In genomic region chr10:70521379-70521778, GRCm38 (mm10) we compare ENCODE assay signal across 9 mouse cellular contexts.
DNase-seq lines count a peak whose midpoint lies in the region; ATAC-seq and TF ChIP-seq lines count a peak whose summit lies in the region.
"Had no signal": no experiment of that assay in that cellular context is flagged by ENCODE, and none has a peak within 500 bp of the region (broad histone marks: within the 10 kb centered on the region; RNA-seq: fewer than 3 reads in every experiment).

No protein-coding gene starts in this region.

- no peaks in the 10 kb centered on the region; the same call in 1 of the 2 replicates for H3K4me1 ChIP-seq in heart, adult 2 months (ENCODE audit: control insufficient read depth, insufficient read depth, low read length)
- peaks cover 4% of the 10 kb centered on the region; the same call in 1 of the 2 replicates for H3K4me1 ChIP-seq in hindbrain, embryonic 11.5 days (replicated peaks; ENCODE audit: control insufficient read depth, insufficient read depth, low read length)
- peaks cover 24% of the 10 kb centered on the region for H3K4me1 ChIP-seq in midbrain, embryonic 12.5 days

- no peaks in the 10 kb centered on the region for H3K79me2 ChIP-seq in heart, adult 2 months (replicated peaks; ENCODE audit: control insufficient read depth, insufficient read depth, low read length)

- H3K4me3 ChIP-seq in heart, adult 2 months = peak overlapping the region; percentile 30; the same call in 1 of the 2 replicates
- no peak overlapping the region; the same call in 1 of the 2 replicates for H3K4me3 ChIP-seq in hindbrain, embryonic 11.5 days (ENCODE audit: low read depth, low read length)
- peak overlapping the region; percentile 46 for H3K4me3 ChIP-seq in midbrain, embryonic 12.5 days

- 0 out of 2 replicates have a peak overlapping the region, but pooled peaks have one; percentile 15 for H3K27ac ChIP-seq in heart, adult 2 months
- no peak overlapping the region for H3K27ac ChIP-seq in hindbrain, embryonic 11.5 days (ENCODE audit: low read depth, low read length)
- no peak overlapping the region for H3K27ac ChIP-seq in midbrain, embryonic 12.5 days (replicated peaks)

- H3K36me3 ChIP-seq in heart, adult 2 months (ENCODE audit: control insufficient read depth, insufficient read depth, low read length) = peaks cover 2% of the 10 kb centered on the region
- no peaks in the 10 kb centered on the region for H3K36me3 ChIP-seq in hindbrain, embryonic 11.5 days (ENCODE audit: control insufficient read depth, insufficient read depth, low read length)
- peaks cover 11% of the 10 kb centered on the region for H3K36me3 ChIP-seq in midbrain, embryonic 12.5 days

- no peaks in the 10 kb centered on the region for H3K27me3 ChIP-seq in heart, adult 2 months (ENCODE audit: control insufficient read depth, insufficient read depth, low read length)
- H3K27me3 ChIP-seq in hindbrain, embryonic 11.5 days (ENCODE audit: control insufficient read depth, insufficient read depth, low read length) = no peaks in the 10 kb centered on the region
- 0 out of 2 replicates have a peak, but pooled peaks cover 14% of the 10 kb centered on the region for H3K27me3 ChIP-seq in midbrain, embryonic 12.5 days

- H3K9ac ChIP-seq in heart, adult 2 months (ENCODE audit: low read depth, low read length) = no peak overlapping the region
- no peak overlapping the region for H3K9ac ChIP-seq in hindbrain, embryonic 11.5 days (ENCODE audit: low read depth, low read length)
- no peak overlapping the region for H3K9ac ChIP-seq in midbrain, embryonic 12.5 days (replicated peaks)

- 36% methylated on average over 5 of the region's 5 CpGs for WGBS in heart, adult 2 months
- 26% methylated on average over 5 of the region's 5 CpGs for WGBS in hindbrain, embryonic 11.5 days
- 12% methylated on average over 5 of the region's 5 CpGs for WGBS in midbrain, embryonic 12.5 days

- intact Hi-C loops in heart, adult 2 months (cut with DNase I) = no loop called here
- intact Hi-C loops in heart, postnatal 36 days (cut with DNase I) = no loop called here

- no peak for ATAC-seq in hindbrain, embryonic 11.5 days (ENCODE audit: low FRiP score)
- no peak for ATAC-seq in midbrain, embryonic 12.5 days (ENCODE audit: low FRiP score, low read depth)

- peak overlapping the region; percentile 83 for H3K4me2 ChIP-seq in hindbrain, embryonic 11.5 days (replicated peaks; ENCODE audit: low read depth, low read length)
- H3K4me2 ChIP-seq in midbrain, embryonic 12.5 days (replicated peaks) = peak overlapping the region; percentile 65

- no peak for TF ChIP-seq CTCF in heart, adult 2 months (IDR thresholded peaks at IDR 0.05)

- TF ChIP-seq EP300 in heart, adult 2 months (IDR thresholded peaks at IDR 0.05; ENCODE audit: insufficient read depth, low read depth, low read length) = no peak

- peak in 1 of 2 experiments; percentile 17 for DNase-seq in heart, adult 2 months
- DNase-seq in heart, postnatal 36 days = no peak
- peak; percentile 49 for DNase-seq in embryo, embryonic 10.5 days (ENCODE audit: low spot score)
- peak; percentile 32 for DNase-seq in hindbrain, embryonic 11.5 days (ENCODE audit: low spot score)
- DNase-seq in adrenal gland, postnatal 4 days (ENCODE audit: low spot score in 2 of 2) = no peak
- DNase-seq in gastrocnemius, adult 18-20 months (ENCODE audit: low spot score) = no peak
- DNase-seq in spleen, postnatal 36 days (ENCODE audit: low spot score in 2 of 2) = no peak
- DNase-seq: B cell, adult 2 months had no signal

- no peak for TF ChIP-seq POLR2A in heart, adult 2 months (IDR thresholded peaks at IDR 0.05; ENCODE audit: insufficient read depth, low read depth, low read length)

- H3K9me3 ChIP-seq in hindbrain, embryonic 11.5 days (ENCODE audit: control insufficient read depth, low read length) = no peaks in the 10 kb centered on the region
- H3K9me3 ChIP-seq in midbrain, embryonic 12.5 days = peaks cover 3% of the 10 kb centered on the region; the same call in 1 of the 2 replicates

Comparison
In these comparisons a context has a peak if more than half of its experiments do, and no peak if none do; other contexts are left out.
1. DNase-seq: peak in embryo, embryonic 10.5 days (single experiment) and hindbrain, embryonic 11.5 days (single experiment); none in heart, postnatal 36 days (0 of 2), adrenal gland, postnatal 4 days (0 of 2), gastrocnemius, adult 18-20 months (single experiment) and spleen, postnatal 36 days (0 of 2).